ENCODE assay signal across 12 mouse cellular contexts in genomic region chr19:4040941-4041340, GRCm38 (mm10). TPM values are rescaled to one million over a fixed set of nuclear protein-coding genes. Genes with fewer than 3 reads are reported as not detected.
"Had no signal": no experiment of that assay in that cellular context is flagged by ENCODE, and none has a peak within 500 bp of the region (broad histone marks: within the 10 kb centered on the region; RNA-seq: fewer than 3 reads in every experiment).

No protein-coding gene starts in this region.

RNA-seq across cellular contexts. Expression of gene Gstp2, which starts 4.9 kb away (rescaled TPM):
- polyA plus RNA-seq: macrophage had no signal

RNA-seq across cellular contexts. Expression of gene Gstp3, which starts 18.4 kb away (rescaled TPM):
- polyA plus RNA-seq: limb, embryonic 10.5 days; limb, embryonic 12.5 days; limb, embryonic 13.5 days; lung, embryonic 14.5 days; macrophage; midbrain, embryonic 12.5 days; midbrain, embryonic 13.5 days; midbrain, embryonic 14.5 days; midbrain, embryonic 15.5 days; midbrain, embryonic 16.5 days; midbrain, postnatal 0 days; neural tube, embryonic 11.5 days had no signal

RNA-seq across cellular contexts. Expression of gene Doc2g, which starts 37.8 kb away (rescaled TPM):
- polyA plus RNA-seq: macrophage had no signal
